8 mouse cellular contexts compared by ENCODE assay signal in the genomic region with DNA sequence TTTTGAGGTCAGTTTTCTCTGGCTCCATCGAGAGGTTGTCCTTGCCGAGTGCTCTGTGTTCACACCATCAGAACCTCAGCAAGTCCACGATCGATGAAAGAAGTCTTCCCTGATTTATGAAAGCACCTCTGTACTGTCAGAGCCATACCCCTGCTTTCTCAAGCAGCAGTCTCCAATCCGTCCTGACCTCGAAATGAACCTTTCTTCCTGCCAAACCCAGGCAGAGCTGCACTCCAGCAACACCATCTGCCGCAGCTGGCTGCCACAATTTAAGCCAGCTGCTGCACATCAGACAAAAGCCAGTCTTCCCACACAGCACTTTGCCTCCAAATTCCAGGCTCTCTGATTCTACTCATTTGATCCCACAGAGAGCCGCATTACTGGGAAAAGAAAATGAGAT. TPM values are rescaled to one million over a fixed set of nuclear protein-coding genes. Genes with fewer than 3 reads are reported as not detected.
A peak's percentile ranks its signal among the peaks of the same experiment; 100 is the strongest.
DNase-seq lines count a peak whose midpoint lies in the region; ATAC-seq lines count a peak whose summit lies in the region.

No protein-coding gene starts in this region.

- DNase-seq in left cerebral cortex, postnatal 14 days (ENCODE audit: low spot score in 2 of 2) = peak; percentile 11 to 47
- no peak for DNase-seq in left cerebral cortex, postnatal 4 days
- DNase-seq in embryo, embryonic 9.5 days (ENCODE audit: extremely low spot score) = peak; percentile 54
- no peak for DNase-seq in natural killer cell, adult 2 months (ENCODE audit: low spot score in 2 of 2)

- WGBS in heart, embryonic 13.5 days = 31% methylated on average over 8 of the region's 8 CpGs
- WGBS in limb, embryonic 12.5 days = 8% methylated on average over 8 of the region's 8 CpGs
- WGBS in neural tube, embryonic 15.5 days = 9% methylated on average over 8 of the region's 8 CpGs

- H3K9ac ChIP-seq in heart, embryonic 13.5 days = no peak overlapping the region
- H3K9ac ChIP-seq in limb, embryonic 12.5 days (replicated peaks) = no peak overlapping the region
- no peak overlapping the region for H3K9ac ChIP-seq in neural tube, embryonic 15.5 days (replicated peaks)

- peaks cover 16% of the 10 kb centered on the region for H3K4me1 ChIP-seq in heart, embryonic 13.5 days
- peaks cover 6% of the 10 kb centered on the region; the same call in 1 of the 2 replicates for H3K4me1 ChIP-seq in limb, embryonic 12.5 days (replicated peaks)
- H3K4me1 ChIP-seq in neural tube, embryonic 15.5 days = peaks cover 14% of the 10 kb centered on the region

- ATAC-seq in heart, embryonic 13.5 days (ENCODE audit: extremely low read depth, insufficient number of reproducible peaks, low FRiP score, low TSS enrichment) = no peak
- ATAC-seq in limb, embryonic 12.5 days (ENCODE audit: insufficient number of reproducible peaks, insufficient read depth, low FRiP score, low TSS enrichment, low read depth) = peak; percentile 81
- peak; percentile 75 for ATAC-seq in neural tube, embryonic 15.5 days (ENCODE audit: low FRiP score)
- ATAC-seq in activated CD4-positive, CD25-positive, alpha-beta regulatory T cell, adult 4 months = no peak

- intact Hi-C loops in left cerebral cortex, postnatal 14 days (cut with DNase I) = no loop called here
- intact Hi-C loops in left cerebral cortex, postnatal 4 days (cut with DNase I) = no loop called here

- no peaks in the 10 kb centered on the region for H3K9me3 ChIP-seq in heart, embryonic 13.5 days
- H3K9me3 ChIP-seq in limb, embryonic 12.5 days = no peaks in the 10 kb centered on the region
- no peaks in the 10 kb centered on the region for H3K9me3 ChIP-seq in neural tube, embryonic 15.5 days (replicated peaks)

- peak overlapping the region; percentile 36; the same call in 1 of the 2 replicates for H3K4me2 ChIP-seq in heart, embryonic 13.5 days
- peak overlapping the region; percentile 39 for H3K4me2 ChIP-seq in limb, embryonic 12.5 days
- H3K4me2 ChIP-seq in neural tube, embryonic 15.5 days = peak overlapping the region; percentile 6; the same call in 1 of the 2 replicates

- H3K27me3 ChIP-seq in heart, embryonic 13.5 days (replicated peaks) = no peaks in the 10 kb centered on the region
- H3K27me3 ChIP-seq in limb, embryonic 12.5 days = no peaks in the 10 kb centered on the region
- H3K27me3 ChIP-seq in neural tube, embryonic 15.5 days (replicated peaks) = no peaks in the 10 kb centered on the region

- no peak overlapping the region for H3K4me3 ChIP-seq in heart, embryonic 13.5 days
- no peak overlapping the region for H3K4me3 ChIP-seq in limb, embryonic 12.5 days (replicated peaks)
- H3K4me3 ChIP-seq in neural tube, embryonic 15.5 days (replicated peaks) = no peak overlapping the region

- H3K27ac ChIP-seq in heart, embryonic 13.5 days (replicated peaks) = 0 out of 2 replicates have a peak overlapping the region, but pooled peaks have one; percentile 20
- H3K27ac ChIP-seq in limb, embryonic 12.5 days = no peak overlapping the region
- H3K27ac ChIP-seq in neural tube, embryonic 15.5 days (replicated peaks) = peak overlapping the region; percentile 48

- no peaks in the 10 kb centered on the region for H3K36me3 ChIP-seq in heart, embryonic 13.5 days
- H3K36me3 ChIP-seq in limb, embryonic 12.5 days = no peaks in the 10 kb centered on the region
- H3K36me3 ChIP-seq in neural tube, embryonic 15.5 days = no peaks in the 10 kb centered on the region

RNA-seq across cellular contexts. Expression of gene Gm527, which starts 15.2 kb away (rescaled TPM):
- total RNA-seq in left cerebral cortex, postnatal 14 days (2021) = 10 to 100 TPM; 10.1 to 13.7 TPM
- total RNA-seq in left cerebral cortex, postnatal 4 days (2021) = 10 to 100 TPM; 17.7 to 22.4 TPM
- 2.3 and 2.5 TPM in 2 replicates for polyA plus RNA-seq in heart, embryonic 13.5 days (2015; fragmentation: Nextera tagmentation; extraction: Ambion mirVana)
- 3.8 and 4.9 TPM in 2 replicates for polyA plus RNA-seq in limb, embryonic 12.5 days (2016; fragmentation: Nextera tagmentation; extraction: Ambion mirVana)
- polyA plus RNA-seq in neural tube, embryonic 15.5 days (2015; fragmentation: Nextera tagmentation; extraction: Ambion mirVana) = 2.6 and 5.0 TPM in 2 replicates
- polyA plus RNA-seq in activated CD4-positive, CD25-positive, alpha-beta regulatory T cell, adult 4 months (2017; shearing (Covaris generic)) = under 1 TPM in 1 of 2 experiments, not detected in 1; 0.54 TPM

Comparison
In these comparisons a context has a peak if more than half of its experiments do, and no peak if none do; other contexts are left out.
1. DNase-seq: peak in left cerebral cortex, postnatal 14 days (2 of 2) and embryo, embryonic 9.5 days (single experiment); none in left cerebral cortex, postnatal 4 days (single experiment) and natural killer cell, adult 2 months (0 of 2).
2. ATAC-seq: peak in limb, embryonic 12.5 days (single experiment) and neural tube, embryonic 15.5 days (single experiment); none in heart, embryonic 13.5 days (single experiment) and activated CD4-positive, CD25-positive, alpha-beta regulatory T cell, adult 4 months (single experiment).
3. Peak in every context shown above with its lines, with median percentiles within 50 percentile points of each other: H3K4me2 ChIP-seq.